Mouse (Mus musculus): ENCODE results near the gene Hspbap1. TPM values are rescaled to one million over a fixed set of nuclear protein-coding genes. Genes with fewer than 3 reads are reported as not detected.
A peak's percentile ranks its signal among the peaks of the same experiment; 100 is the strongest.

Gene Hspbap1
- total RNA-seq, 2 experiments from 2014 or later = 6.1 to 7.1 TPM

DNA sequence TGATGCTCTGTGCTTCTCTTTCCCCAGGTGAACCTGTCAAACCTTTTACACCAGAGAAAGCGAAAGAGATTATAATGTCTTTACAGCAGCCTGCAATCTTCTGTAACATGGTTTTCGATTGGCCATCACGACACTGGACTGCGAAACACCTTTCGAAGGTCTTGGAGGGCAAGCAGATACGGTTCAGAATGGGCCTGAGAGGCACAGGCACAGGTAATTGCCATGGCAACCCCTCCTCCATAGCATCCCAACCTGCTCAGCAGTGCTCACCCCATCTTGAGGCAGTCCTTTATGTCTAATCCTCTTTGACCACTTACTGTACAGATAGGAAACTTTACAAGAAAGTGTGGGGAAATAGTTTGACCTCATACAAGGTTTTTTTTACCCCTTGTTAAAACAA lies 17.0 kb downstream of the Hspbap1 start:
- intact Hi-C loops (cut with DNase I) = no loop called here

DNA sequence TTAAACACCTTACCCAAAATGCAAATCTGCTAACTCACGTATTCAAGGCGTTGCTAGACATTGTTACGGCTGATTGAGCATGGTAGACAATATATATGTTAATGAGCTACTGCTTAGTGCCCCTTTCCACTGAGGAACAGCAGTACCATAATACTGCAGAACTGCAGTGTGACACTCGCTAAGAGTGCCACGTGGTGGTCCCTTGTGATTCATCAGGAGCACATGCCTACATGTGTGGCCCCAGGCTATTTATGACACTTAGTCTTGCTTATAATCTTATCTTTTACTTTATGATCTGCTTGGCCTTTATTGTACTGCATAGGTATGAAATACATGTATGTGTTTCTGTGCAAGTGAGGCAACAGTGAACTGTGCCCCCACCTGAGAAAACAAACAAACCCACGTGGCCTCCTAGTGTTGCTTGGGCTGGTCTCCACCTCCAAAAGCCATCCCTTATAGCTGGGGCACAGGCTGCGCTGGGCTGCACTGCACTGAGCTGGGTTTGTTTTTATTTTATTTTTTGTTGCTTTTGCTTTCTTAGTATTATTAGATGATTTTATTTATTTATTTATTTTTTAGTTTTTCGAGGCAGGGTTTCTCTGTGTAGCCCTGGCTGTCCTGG lies 17.5 kb downstream of the Hspbap1 start:
- intact Hi-C loops (cut with DNase I) = no loop called here
- no peak for DNase-seq (ENCODE audit: low spot score in 2 of 2)

More for the DNA sequence above, 17.0 kb downstream of the Hspbap1 start:
- DNase-seq (ENCODE audit: low spot score in 2 of 2) = no peak

DNA sequence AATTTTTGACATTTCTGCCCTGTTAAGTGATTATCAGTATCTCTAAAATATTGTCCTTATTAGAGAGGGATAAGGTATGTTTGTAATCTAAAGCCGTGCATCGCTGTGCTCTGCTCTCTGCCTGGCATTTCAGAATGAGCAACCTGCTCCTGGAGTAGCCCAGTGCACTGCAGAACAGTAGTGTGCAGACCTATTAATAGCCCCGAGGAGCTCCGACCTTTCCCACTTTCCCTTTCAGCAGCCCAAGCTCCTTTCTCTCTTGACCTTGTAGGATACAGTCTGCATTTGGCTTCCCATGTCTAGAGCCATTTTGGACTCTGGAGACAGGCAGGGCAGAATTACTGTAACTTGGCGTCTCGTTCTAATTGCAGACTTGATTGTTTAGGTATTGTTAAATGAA lies 18.2 kb downstream of the Hspbap1 start:
- intact Hi-C loops (cut with DNase I) = no loop called here

GRCm38 (mm10) chr16:35791962-35792521 lies 21.9 kb downstream of the Hspbap1 start:
- intact Hi-C loops (cut with DNase I) = no loop called here

More for the DNA sequence above, 18.2 kb downstream of the Hspbap1 start:
- DNase-seq (ENCODE audit: low spot score in 2 of 2) = no peak

GRCm38 (mm10) chr16:35802163-35802562 lies 32.0 kb downstream of the Hspbap1 start:
- intact Hi-C loops (cut with DNase I) = no loop called here
- no peak for DNase-seq (ENCODE audit: low spot score in 2 of 2)

More at GRCm38 (mm10) chr16:35791962-35792521, 21.9 kb downstream of the Hspbap1 start:
- DNase-seq (ENCODE audit: low spot score in 2 of 2) = no peak

DNA sequence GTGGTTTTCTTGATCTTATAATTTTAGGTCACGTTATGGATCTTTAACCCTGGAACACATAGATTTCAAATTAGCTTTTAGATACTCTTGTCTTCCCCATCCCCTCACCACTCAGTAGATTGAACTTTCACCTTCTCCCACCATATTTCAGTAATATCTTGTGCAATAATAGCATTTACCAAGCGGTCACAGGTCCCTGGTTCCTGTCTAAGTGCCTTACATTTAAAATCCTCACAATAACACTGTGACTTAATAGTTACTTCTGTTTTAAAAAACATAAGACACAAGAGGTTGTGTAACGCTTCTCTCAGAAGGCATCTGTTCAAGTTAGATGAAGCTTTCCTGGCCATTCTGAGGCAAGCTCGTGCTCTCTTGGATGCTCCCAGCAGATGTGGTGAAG lies 33.5 kb downstream of the Hspbap1 start:
- intact Hi-C loops (cut with DNase I) = no loop called here
- DNase-seq (ENCODE audit: low spot score in 2 of 2) = no peak

GRCm38 (mm10) chr16:35806973-35807662 lies 36.9 kb downstream of the Hspbap1 start:
- intact Hi-C loops (cut with DNase I) = no loop called here
- no peak for DNase-seq (ENCODE audit: low spot score in 2 of 2)

GRCm38 (mm10) chr16:35807663-35807992 lies 37.5 kb downstream of the Hspbap1 start:
- no peak for DNase-seq (ENCODE audit: low spot score in 2 of 2)
- intact Hi-C loops (cut with DNase I) = no loop called here

GRCm38 (mm10) chr16:35808838-35809237 lies 38.7 kb downstream of the Hspbap1 start:
- intact Hi-C loops (cut with DNase I) = no loop called here
- no peak for DNase-seq (ENCODE audit: low spot score in 2 of 2)

DNA sequence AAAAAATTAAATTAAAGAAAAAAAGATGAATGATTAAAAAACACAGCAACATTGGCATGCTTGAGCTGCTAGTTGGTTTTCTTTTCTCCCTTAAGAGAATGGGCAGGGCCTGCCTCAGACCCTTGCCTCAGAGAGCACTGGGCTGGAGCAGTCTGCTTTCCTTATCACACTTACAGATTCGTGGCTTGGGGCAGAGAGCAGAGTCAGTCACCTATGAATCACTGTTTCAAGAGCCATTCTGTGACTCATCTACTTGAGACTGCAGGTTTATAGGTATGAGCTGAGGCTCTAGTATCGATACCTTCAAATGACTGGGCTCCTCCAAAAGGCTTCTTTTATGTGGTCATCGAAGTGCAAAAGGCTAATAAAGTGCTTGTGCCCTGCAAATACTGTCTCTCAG lies 42.9 kb downstream of the Hspbap1 start:
- DNase-seq (ENCODE audit: low spot score in 2 of 2) = no peak
- intact Hi-C loops (cut with DNase I) = loop anchor here (10.0 kb wide), 1 partner anchor 498 kb away; no protein-coding TSS in a partner anchor

- DNase-seq (ENCODE audit: low spot score in 2 of 2) = peak; percentile 75 to 84
- intact Hi-C loops (cut with DNase I) = loop anchor here (1.0 to 10.0 kb wide), 4 partner anchors 45 to 503 kb away; partner anchors contain the start of genes Hspbap1 and Sema5b
Measured at GRCm38 (mm10) chr16:35817255-35818089, 47.3 kb downstream of the Hspbap1 start.

DNA sequence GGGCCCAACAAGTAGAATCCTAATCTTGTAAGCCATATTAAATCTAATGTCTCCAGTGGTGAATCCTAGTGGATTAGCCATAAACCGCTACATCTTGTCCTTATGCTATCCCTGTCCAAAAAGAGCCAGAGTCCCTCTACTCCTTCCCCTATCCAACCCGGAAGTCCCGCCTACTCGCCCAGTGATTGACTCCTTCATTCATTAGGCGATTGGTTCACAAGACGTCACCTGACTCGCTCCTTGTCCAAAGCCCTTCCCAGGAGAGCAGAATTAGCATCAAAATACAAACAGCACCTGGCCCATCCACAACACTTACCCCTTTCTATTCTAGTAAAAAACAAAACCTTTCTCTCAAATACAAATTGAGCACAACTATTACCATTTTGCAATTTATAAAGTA lies 59.8 kb downstream of the Hspbap1 start:
- intact Hi-C loops (cut with DNase I) = no loop called here
- no peak for DNase-seq (ENCODE audit: low spot score in 2 of 2)

DNA sequence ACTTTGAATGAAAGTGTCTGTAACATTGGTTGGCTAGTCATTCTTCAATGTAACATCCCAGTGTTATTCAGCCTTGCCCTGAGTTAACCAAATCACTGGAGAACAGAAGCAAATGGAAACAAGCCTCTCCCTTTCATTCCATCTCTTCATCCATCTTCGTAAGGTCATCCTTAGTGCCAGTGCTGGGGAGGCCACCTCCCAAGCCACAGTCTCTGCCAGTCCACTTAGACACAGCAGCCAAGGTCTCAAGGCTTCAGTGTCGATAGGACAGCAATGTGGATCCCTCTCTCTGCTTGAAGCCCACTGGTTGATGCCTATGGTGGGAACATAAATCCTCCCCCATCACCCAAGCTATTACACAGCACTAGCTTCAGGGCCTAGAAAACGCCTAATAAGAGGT lies 62.8 kb downstream of the Hspbap1 start:
- intact Hi-C loops (cut with DNase I) = no loop called here
- no peak for DNase-seq (ENCODE audit: low spot score in 2 of 2)

- no peak for DNase-seq (ENCODE audit: low spot score in 2 of 2)
- intact Hi-C loops (cut with DNase I) = no loop called here
Measured at GRCm38 (mm10) chr16:35834653-35835052, 64.5 kb downstream of the Hspbap1 start.

DNA sequence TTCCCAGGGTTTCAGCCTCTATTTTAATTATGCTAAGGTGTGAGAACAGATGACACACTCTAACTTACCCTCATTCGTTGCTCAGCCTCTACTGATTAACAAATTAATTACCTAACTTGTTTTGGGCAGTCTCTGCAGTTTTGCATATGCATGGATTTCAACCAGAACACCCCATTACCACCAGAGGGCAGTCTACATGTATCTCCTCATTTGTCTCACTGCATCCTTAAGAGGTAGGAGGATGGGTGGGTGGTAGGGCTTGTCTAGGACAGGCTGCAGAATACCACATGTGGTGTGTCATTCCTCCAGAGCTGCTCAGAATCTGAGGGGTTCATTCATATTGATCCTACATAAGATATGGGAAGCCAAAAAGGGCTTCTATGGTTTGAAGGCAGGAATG lies 69.5 kb downstream of the Hspbap1 start:
- intact Hi-C loops (cut with DNase I) = no loop called here
- no peak for DNase-seq (ENCODE audit: low spot score in 2 of 2)

DNA sequence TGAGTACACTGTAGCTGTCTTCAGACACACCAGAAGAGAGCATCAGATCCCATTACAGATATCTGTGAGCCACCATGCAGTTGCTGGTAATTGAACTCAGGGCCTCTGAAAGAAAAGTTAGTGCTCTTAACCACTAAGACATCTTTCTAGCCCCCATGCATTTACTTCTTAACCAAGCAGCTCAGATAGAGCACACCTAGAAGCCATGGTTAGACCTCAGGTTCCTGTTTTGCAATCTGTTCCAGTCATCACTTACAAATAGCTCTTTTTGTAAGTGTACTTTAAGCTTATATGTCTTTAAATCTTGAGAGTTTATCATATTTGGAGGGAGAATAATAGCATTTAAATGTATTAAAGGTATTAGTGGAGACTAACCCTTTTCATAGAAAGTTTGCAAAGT lies 77.0 kb downstream of the Hspbap1 start:
- intact Hi-C loops (cut with DNase I) = no loop called here
- no peak for DNase-seq (ENCODE audit: low spot score in 2 of 2)

- intact Hi-C loops (cut with DNase I) = no loop called here
- DNase-seq (ENCODE audit: low spot score in 2 of 2) = no peak
Measured at GRCm38 (mm10) chr16:35855846-35856245, 85.7 kb downstream of the Hspbap1 start.

- no peak for DNase-seq (ENCODE audit: low spot score in 2 of 2)
- intact Hi-C loops (cut with DNase I) = no loop called here
Measured at GRCm38 (mm10) chr16:35856766-35857165, 86.6 kb downstream of the Hspbap1 start.

GRCm38 (mm10) chr16:35860236-35860635 lies 90.1 kb downstream of the Hspbap1 start:
- no peak for DNase-seq (ENCODE audit: low spot score in 2 of 2)
- intact Hi-C loops (cut with DNase I) = no loop called here

- intact Hi-C loops (cut with DNase I) = no loop called here
- DNase-seq (ENCODE audit: low spot score in 2 of 2) = no peak
Measured at GRCm38 (mm10) chr16:35862057-35862456, 91.9 kb downstream of the Hspbap1 start.
